Mouse (Mus musculus): Measurements from ENCODE around the gene Gm28308.

- no peak for TF ChIP-seq CTCF (conservative IDR thresholded peaks at IDR 0.05; ENCODE audit: insufficient read depth, insufficient read length, low read depth, low read length)
- no peak for TF ChIP-seq POLR2A (IDR thresholded peaks at IDR 0.05; ENCODE audit: low read depth, low read length)
Observed at GRCm38 (mm10) chr6:52212556-52213118, 502 bp downstream of the Gm28308 start.

All from kidney, adult 2 months (tissue).